Mouse (Mus musculus) forebrain, postnatal 0 days (tissue): Measurements from ENCODE around the gene Tanc2. TPM values are rescaled to one million over a fixed set of nuclear protein-coding genes. Genes with fewer than 3 reads are reported as not detected.

Source experiments
- ATAC-seq: fragments of 200-750 bp; cut with Nextera tagmentation; 2 replicates; pipeline ENCODE4 v1.8.0; 2017; ENCODE audit warnings: mild to moderate bottlenecking, moderate library complexity
- DNase-seq: peaks from one replicate; pipeline ENCODE4 v3.0.0-alpha.2; 2015
- H3K27ac ChIP-seq: fragments of 300-500 bp; sonication (generic); 2 replicates; pipeline ENCODE4 v1.5.1; 2014; ENCODE audit warnings: low read depth, mild to moderate bottlenecking, antibody characterized with exemption, low read length, moderate library complexity, mixed read lengths
- H3K27me3 ChIP-seq: fragments of 300-500 bp; sonication (generic); 2 replicates; pipeline ENCODE4 v1.6.1; 2014; ENCODE audit warnings: mild to moderate bottlenecking, low read length, mixed read lengths; ENCODE audit not compliant: insufficient read depth
- H3K36me3 ChIP-seq: fragments of 300-500 bp; sonication (generic); 2 replicates; pipeline ENCODE4 v1.6.1; 2014; ENCODE audit warnings: mild to moderate bottlenecking, moderate library complexity; ENCODE audit not compliant: insufficient read depth
- H3K4me1 ChIP-seq: fragments of 300-500 bp; sonication (generic); 2 replicates; pipeline ENCODE4 v1.6.1; 2014; ENCODE audit warnings: antibody characterized with exemption; ENCODE audit not compliant: insufficient read depth
- H3K4me2 ChIP-seq: fragments of 300-500 bp; sonication (generic); 2 replicates; pipeline ENCODE4 v1.6.1; 2014; ENCODE audit warnings: low read depth, mild to moderate bottlenecking, moderate library complexity
- H3K4me3 ChIP-seq: fragments of 300-500 bp; sonication (generic); 2 replicates; pipeline ENCODE4 v1.5.1; 2014; ENCODE audit warnings: low read depth, low read length, mixed read lengths
- H3K9ac ChIP-seq: fragments of 300-500 bp; sonication (generic); 2 replicates; pipeline ENCODE4 v1.6.1; 2014; ENCODE audit warnings: mild to moderate bottlenecking
- H3K9me3 ChIP-seq: fragments of 300-500 bp; sonication (generic); 2 replicates; pipeline ENCODE4 v1.6.1; 2016; ENCODE audit warnings: low read length
- CTCF ChIP-seq: sonication (generic); IDR thresholded peaks from 2 replicates; pipeline ENCODE4 v1.5.1; 2016; ENCODE audit warnings: antibody characterized with exemption, control low read depth, low read depth
- WGBS: fragments of 180-500 bp; shearing (Covaris S2); extraction: QIAGEN DNeasy Blood & Tissue Kit; methylation state at CpG from one replicate; pipeline ENCODE4 v1.1.7; 2014; 5-methylcytosine and 5-hydroxymethylcytosine counted together
- polyA plus RNA-seq: library from polyadenylated mRNA; unstranded; fragments of >200 nt; fragmentation: Nextera tagmentation; extraction: Ambion mirVana; gene quantifications from 2 replicates; pipeline ENCODE4 v1.2.1, GENCODE M21; 2015
- total RNA-seq: library from RNA; depleted of rRNA; stranded (reverse); fragments of >200 nt; gene quantifications from 2 replicates; pipeline ENCODE4 v1.2.3, GENCODE M21; 2014

Gene Tanc2
- total and polyA plus RNA-seq, 2 experiments from 2014 or later: 35.3 to 144 TPM

- no peaks in the 10 kb centered on the region for H3K4me1 ChIP-seq
- H3K9ac ChIP-seq: no peak overlapping the region
- DNase-seq: no peak
- no peak overlapping the region for H3K27ac ChIP-seq
- no peaks in the 10 kb centered on the region for H3K9me3 ChIP-seq
- H3K4me2 ChIP-seq: no peak overlapping the region
- no peak for TF ChIP-seq CTCF
- H3K27me3 ChIP-seq: no peaks in the 10 kb centered on the region
- no peaks in the 10 kb centered on the region for H3K36me3 ChIP-seq
- no peak overlapping the region for H3K4me3 ChIP-seq
- ATAC-seq: no peak
- 78% methylated on average over 4 of the region's 4 CpGs for WGBS
These were observed 360.7 kb downstream of the Tanc2 start for GRCm38 (mm10) chr11:105950519-105950918.

- Histone ChIP-seq H3K4me1 (no peaks in the 10 kb centered on the region), H3K4me2 (no peak overlapping the region), H3K9me3 (no peaks in the 10 kb centered on the region), H3K4me3 (no peak overlapping the region), H3K27ac (no peak overlapping the region), H3K9ac (no peak overlapping the region), H3K36me3 (no peaks in the 10 kb centered on the region), H3K27me3 (no peaks in the 10 kb centered on the region)
- DNase-seq (no peak), ATAC-seq (no peak)
- TF ChIP-seq CTCF: no peak
- 71% methylated on average over 3 of the region's 3 CpGs for WGBS
These were observed 361.8 kb downstream of the Tanc2 start for GRCm38 (mm10) chr11:105951601-105952044.

GRCm38 (mm10) chr11:105952111-105952510, 362.3 kb downstream of the Tanc2 start:
- Histone ChIP-seq H3K27me3 (no peaks in the 10 kb centered on the region), H3K27ac (no peak overlapping the region), H3K9ac (no peak overlapping the region), H3K9me3 (no peaks in the 10 kb centered on the region), H3K4me3 (no peak overlapping the region), H3K4me2 (no peak overlapping the region), H3K4me1 (no peaks in the 10 kb centered on the region), H3K36me3 (no peaks in the 10 kb centered on the region)
- 83% methylated on average over 9 of the region's 9 CpGs for WGBS
- ATAC-seq: no peak
- no peak for DNase-seq
- TF ChIP-seq CTCF: no peak

GRCm38 (mm10) chr11:105952911-105953386, 363.2 kb downstream of the Tanc2 start, which contains the start of gene Cyb561:
Cyb561 (minus strand) TSS chr11:105953336.
- no peak for TF ChIP-seq CTCF
- no peak within 1 kb of the TSS for H3K4me2 ChIP-seq
- no peaks in the 10 kb centered on the region for H3K27me3 ChIP-seq
- no peaks in the 10 kb centered on the region for H3K36me3 ChIP-seq
- no peak for DNase-seq
- H3K9ac ChIP-seq: no peak within 1 kb of the TSS
- H3K4me3 ChIP-seq: no peak within 1 kb of the TSS
- no peak for ATAC-seq
- H3K4me1 ChIP-seq: no peaks in the 10 kb centered on the region
- no peak within 1 kb of the TSS for H3K27ac ChIP-seq
- H3K9me3 ChIP-seq: no peaks in the 10 kb centered on the region
- WGBS: 83% methylated on average over 12 of the region's 12 CpGs

GRCm38 (mm10) chr11:105953402-105953801, 363.6 kb downstream of the Tanc2 start:
- WGBS: 79% methylated on average over 6 of the region's 6 CpGs
- Histone ChIP-seq H3K4me2 (no peak overlapping the region), H3K9me3 (no peaks in the 10 kb centered on the region), H3K4me1 (no peaks in the 10 kb centered on the region), H3K9ac (no peak overlapping the region), H3K4me3 (no peak overlapping the region), H3K36me3 (no peaks in the 10 kb centered on the region), H3K27ac (no peak overlapping the region), H3K27me3 (no peaks in the 10 kb centered on the region)
- TF ChIP-seq CTCF: no peak
- DNase-seq (no peak), ATAC-seq (no peak)

GRCm38 (mm10) chr11:105955815-105956430, 366.1 kb downstream of the Tanc2 start:
- Histone ChIP-seq H3K4me3 (no peak overlapping the region), H3K4me2 (no peak overlapping the region), H3K27me3 (no peaks in the 10 kb centered on the region), H3K9ac (no peak overlapping the region), H3K4me1 (no peaks in the 10 kb centered on the region), H3K36me3 (no peaks in the 10 kb centered on the region), H3K9me3 (no peaks in the 10 kb centered on the region), H3K27ac (no peak overlapping the region)
- TF ChIP-seq CTCF: no peak
- DNase-seq (no peak), ATAC-seq (no peak)
- 84% methylated on average over 28 of the region's 28 CpGs for WGBS

- whole genome bisulfite sequencing: 32% methylated on average over 6 of the region's 6 CpGs
- no peaks in the 10 kb centered on the region for H3K9me3 ChIP-seq
- no peak overlapping the region for H3K9ac ChIP-seq
- no peaks in the 10 kb centered on the region for H3K36me3 ChIP-seq
- H3K4me3 ChIP-seq: no peak overlapping the region
- no peaks in the 10 kb centered on the region for H3K27me3 ChIP-seq
- no peak overlapping the region for H3K4me2 ChIP-seq
- no peaks in the 10 kb centered on the region for H3K4me1 ChIP-seq
- H3K27ac ChIP-seq: no peak overlapping the region
- DNase-seq: no peak
- no peak for ATAC-seq
- TF ChIP-seq CTCF: no peak
These were observed 367.7 kb downstream of the Tanc2 start for GRCm38 (mm10) chr11:105957501-105957900.
